Mouse (Mus musculus) embryonic facial prominence, embryonic 11.5 days (tissue): ENCODE results near the gene Krt6a. TPM values are rescaled to one million over a fixed set of nuclear protein-coding genes. Genes with fewer than 3 reads are reported as not detected.

Source experiments
- ATAC-seq: fragments of 200-750 bp; cut with Nextera tagmentation; replicated peaks from 2 replicates; pipeline ENCODE4 v1.8.0; 2017; ENCODE audit warnings: low read depth; ENCODE audit not compliant: insufficient number of reproducible peaks, low FRiP score, low TSS enrichment
- DNase-seq: peaks from one replicate; pipeline ENCODE4 v3.0.0-alpha.2; 2015; ENCODE audit warnings: low spot score
- H3K27ac ChIP-seq: fragments of 300-500 bp; sonication (generic); replicated peaks from 2 replicates; pipeline ENCODE4 v1.5.1; 2014; ENCODE audit warnings: mild to moderate bottlenecking, low read depth, low read length, control low read depth
- H3K27me3 ChIP-seq: fragments of 300-500 bp; sonication (generic); 2 replicates; pipeline ENCODE4 v1.6.1; 2014; ENCODE audit warnings: mild to moderate bottlenecking, low read length, moderate library complexity, mixed read lengths; ENCODE audit not compliant: control insufficient read depth, insufficient read depth
- H3K36me3 ChIP-seq: fragments of 300-500 bp; sonication (generic); replicated peaks from 2 replicates; pipeline ENCODE4 v1.6.1; 2014; ENCODE audit warnings: low read depth, mild to moderate bottlenecking, low read length, moderate library complexity, mixed read lengths; ENCODE audit not compliant: control insufficient read depth, insufficient read depth
- H3K4me1 ChIP-seq: fragments of 300-500 bp; sonication (generic); 2 replicates; pipeline ENCODE4 v1.6.1; 2014; ENCODE audit warnings: low read length, mixed read lengths; ENCODE audit not compliant: control insufficient read depth, insufficient read depth
- H3K4me2 ChIP-seq: fragments of 300-500 bp; sonication (generic); 2 replicates; pipeline ENCODE4 v1.6.1; 2014; ENCODE audit warnings: low read depth, mild to moderate bottlenecking, control low read depth, low read length, moderate library complexity
- H3K4me3 ChIP-seq: fragments of 300-500 bp; sonication (generic); 2 replicates; pipeline ENCODE4 v1.5.1; 2014; ENCODE audit warnings: low read depth, low read length, control low read depth
- H3K9ac ChIP-seq: fragments of 300-500 bp; sonication (generic); replicated peaks from 2 replicates; pipeline ENCODE4 v1.6.1; 2014; ENCODE audit warnings: mild to moderate bottlenecking, control low read depth, low read length
- H3K9me3 ChIP-seq: fragments of 300-500 bp; sonication (generic); replicated peaks from 2 replicates; pipeline ENCODE4 v1.6.1; 2016; ENCODE audit warnings: mild to moderate bottlenecking, low read length, inconsistent platforms, mixed read lengths; ENCODE audit not compliant: control insufficient read depth
- WGBS: fragments of 180-500 bp; shearing (Covaris S2); extraction: QIAGEN DNeasy Blood & Tissue Kit; methylation state at CpG from one replicate; pipeline ENCODE4 v1.1.7; 2014; 5-methylcytosine and 5-hydroxymethylcytosine counted together
- polyA plus RNA-seq: library from polyadenylated mRNA; unstranded; fragments of >200 nt; fragmentation: Nextera tagmentation; extraction: Ambion mirVana; gene quantifications from 2 replicates; pipeline ENCODE4 v1.2.1, GENCODE M21; 2014

Gene Krt6a
- polyA plus RNA-seq, result 0.18 and 0.31 TPM in 2 replicates

- Histone ChIP-seq H3K4me1 (no peaks in the 10 kb centered on the region), H3K9me3 (no peaks in the 10 kb centered on the region), H3K9ac (no peak within 1 kb of the TSS), H3K4me3 (no peak within 1 kb of the TSS), H3K4me2 (no peak within 1 kb of the TSS), H3K27me3 (no peaks in the 10 kb centered on the region), H3K27ac (no peak within 1 kb of the TSS), H3K36me3 (no peaks in the 10 kb centered on the region)
- DNase-seq, result no peak
- ATAC-seq, result no peak
- WGBS, result 87% methylated on average over 5 of the region's 5 CpGs
Measured at GRCm38 (mm10) chr15:101694207-101694606, at the start of gene Krt6a. Gene Krt6a, minus strand, starts transcription at chr15:101694307.

GRCm38 (mm10) chr15:101742711-101743110 is 48.6 kb upstream of the Krt6a start, which contains the start of gene Krt71:
Gene Krt71, minus strand, starts transcription at chr15:101743109.
- no peaks in the 10 kb centered on the region for H3K4me1 ChIP-seq
- H3K36me3 ChIP-seq, result no peaks in the 10 kb centered on the region
- H3K4me2 ChIP-seq, result no peak within 1 kb of the TSS
- no peak within 1 kb of the TSS for H3K9ac ChIP-seq
- ATAC-seq (no peak), DNase-seq (no peak)
- H3K4me3 ChIP-seq, result no peak within 1 kb of the TSS
- no peaks in the 10 kb centered on the region for H3K27me3 ChIP-seq
- WGBS, result 52% methylated on average over 14 of the region's 14 CpGs
- no peak within 1 kb of the TSS for H3K27ac ChIP-seq
- no peaks in the 10 kb centered on the region for H3K9me3 ChIP-seq

GRCm38 (mm10) chr15:101737786-101738185 is 43.7 kb upstream of the Krt6a start:
- H3K4me3 ChIP-seq, result no peak overlapping the region

GRCm38 (mm10) chr15:101730653-101731052 is 36.5 kb upstream of the Krt6a start:
- H3K27ac ChIP-seq, result no peak overlapping the region
- H3K27me3 ChIP-seq, result no peaks in the 10 kb centered on the region
- H3K9ac ChIP-seq, result no peak overlapping the region
- DNase-seq, result no peak
- H3K4me2 ChIP-seq, result no peak overlapping the region
- H3K4me1 ChIP-seq, result no peaks in the 10 kb centered on the region
- H3K36me3 ChIP-seq, result no peaks in the 10 kb centered on the region
- no peak overlapping the region for H3K4me3 ChIP-seq
- H3K9me3 ChIP-seq, result no peaks in the 10 kb centered on the region
- ATAC-seq, result no peak

More at GRCm38 (mm10) chr15:101737786-101738185, 43.7 kb upstream of the Krt6a start:
- Histone ChIP-seq H3K9ac (no peak overlapping the region), H3K27me3 (no peaks in the 10 kb centered on the region), H3K4me2 (no peak overlapping the region), H3K36me3 (no peaks in the 10 kb centered on the region), H3K27ac (no peak overlapping the region), H3K9me3 (no peaks in the 10 kb centered on the region), H3K4me1 (no peaks in the 10 kb centered on the region)
- 70% methylated on average over 7 of the region's 7 CpGs for WGBS
- no peak for DNase-seq
- no peak for ATAC-seq

GRCm38 (mm10) chr15:101724686-101725085 is 30.6 kb upstream of the Krt6a start:
- Histone ChIP-seq H3K4me1 (no peaks in the 10 kb centered on the region), H3K4me3 (no peak overlapping the region), H3K9ac (no peak overlapping the region), H3K27me3 (no peaks in the 10 kb centered on the region), H3K27ac (no peak overlapping the region), H3K36me3 (no peaks in the 10 kb centered on the region), H3K4me2 (no peak overlapping the region), H3K9me3 (no peaks in the 10 kb centered on the region)
- ATAC-seq (no peak), DNase-seq (no peak)
- WGBS, result 73% methylated on average over 5 of the region's 5 CpGs

GRCm38 (mm10) chr15:101715831-101716230 is 21.7 kb upstream of the Krt6a start:
- Histone ChIP-seq H3K4me3 (no peak overlapping the region), H3K4me1 (no peaks in the 10 kb centered on the region), H3K36me3 (no peaks in the 10 kb centered on the region), H3K4me2 (no peak overlapping the region), H3K27ac (no peak overlapping the region), H3K9me3 (no peaks in the 10 kb centered on the region), H3K9ac (no peak overlapping the region), H3K27me3 (no peaks in the 10 kb centered on the region)
- ATAC-seq (no peak), DNase-seq (no peak)
- WGBS, result 71% methylated on average over 3 of the region's 3 CpGs

GRCm38 (mm10) chr15:101714356-101714755 is 20.2 kb upstream of the Krt6a start:
- ATAC-seq, result no peak
- WGBS, result 83% methylated on average over 5 of the region's 5 CpGs
- H3K9ac ChIP-seq, result no peak overlapping the region
- H3K27me3 ChIP-seq, result no peaks in the 10 kb centered on the region
- no peaks in the 10 kb centered on the region for H3K4me1 ChIP-seq
- H3K9me3 ChIP-seq, result no peaks in the 10 kb centered on the region
- no peak overlapping the region for H3K27ac ChIP-seq
- H3K36me3 ChIP-seq, result no peaks in the 10 kb centered on the region
- DNase-seq, result no peak
- H3K4me3 ChIP-seq, result no peak overlapping the region
- H3K4me2 ChIP-seq, result no peak overlapping the region

- Histone ChIP-seq H3K27me3 (no peaks in the 10 kb centered on the region), H3K9ac (no peak overlapping the region), H3K27ac (no peak overlapping the region), H3K4me3 (no peak overlapping the region), H3K4me1 (no peaks in the 10 kb centered on the region), H3K36me3 (no peaks in the 10 kb centered on the region), H3K4me2 (no peak overlapping the region), H3K9me3 (no peaks in the 10 kb centered on the region)
- 76% methylated on average over 8 of the region's 8 CpGs for WGBS
- no peak for DNase-seq
- no peak for ATAC-seq
Measured at GRCm38 (mm10) chr15:101713731-101714130, 19.6 kb upstream of the Krt6a start.
